Mouse (Mus musculus): ENCODE measurements at regions not wholly inside any gene's neighbourhood (a gene's known extent, or its start where the extent isn't known, plus 50 kb on each side); places are given as distances from the start of the nearest gene placed in this dataset.

GRCm38 (mm10) chr1:194885687-194886077, 52.9 kb upstream of the Cd34 start:
- TF ChIP-seq CTCF (IDR thresholded peaks at IDR 0.05; ENCODE audit: insufficient read depth, low read length) (no peak), POLR2A (IDR thresholded peaks at IDR 0.05; ENCODE audit: borderline replicate concordance, extremely low read depth, low read depth, low read length) (no peak)

Data from lung, adult 2 months (tissue).